Mouse (Mus musculus) intestine, embryonic 15.5 days (tissue): ENCODE results near the gene Dusp8. TPM values are rescaled to one million over a fixed set of nuclear protein-coding genes. Genes with fewer than 3 reads are reported as not detected.

ENCODE experiments used
- ATAC-seq: fragments of 200-750 bp; cut with Nextera tagmentation; 2 replicates; pipeline ENCODE4 v1.8.0; 2017; ENCODE audit warnings: moderate TSS enrichment, moderate library complexity
- H3K27ac ChIP-seq: fragments of 300-500 bp; sonication (generic); 2 replicates; pipeline ENCODE4 v1.5.1; 2015; ENCODE audit warnings: mild to moderate bottlenecking, inconsistent platforms
- H3K27me3 ChIP-seq: fragments of 300-500 bp; sonication (generic); replicated peaks from 2 replicates; pipeline ENCODE4 v1.6.1; 2015; ENCODE audit warnings: inconsistent platforms
- H3K36me3 ChIP-seq: fragments of 300-500 bp; sonication (generic); 2 replicates; pipeline ENCODE4 v1.6.1; 2015; ENCODE audit warnings: inconsistent platforms
- H3K4me1 ChIP-seq: fragments of 300-500 bp; sonication (generic); replicated peaks from 2 replicates; pipeline ENCODE4 v1.6.1; 2015; ENCODE audit warnings: inconsistent platforms
- H3K4me2 ChIP-seq: fragments of 300-500 bp; sonication (generic); replicated peaks from 2 replicates; pipeline ENCODE4 v1.6.1; 2015; ENCODE audit warnings: mild to moderate bottlenecking, inconsistent platforms
- H3K4me3 ChIP-seq: fragments of 300-500 bp; sonication (generic); replicated peaks from 2 replicates; pipeline ENCODE4 v1.5.1; 2015; ENCODE audit warnings: inconsistent platforms
- H3K9ac ChIP-seq: fragments of 300-500 bp; sonication (generic); 2 replicates; pipeline ENCODE4 v1.6.1; 2015; ENCODE audit warnings: inconsistent platforms
- H3K9me3 ChIP-seq: fragments of 300-500 bp; sonication (generic); 2 replicates; pipeline ENCODE4 v1.6.1; 2016; ENCODE audit warnings: inconsistent platforms
- WGBS: fragments of 180-500 bp; shearing (Covaris S2); methylation state at CpG from one replicate; pipeline ENCODE4 v1.1.7; 2015; 5-methylcytosine and 5-hydroxymethylcytosine counted together
- polyA plus RNA-seq: library from polyadenylated mRNA; unstranded; fragments of >200 nt; fragmentation: Nextera tagmentation; extraction: Ambion mirVana; gene quantifications from 2 replicates; pipeline ENCODE4 v1.2.1, GENCODE M21; 2015

Gene Dusp8
- polyA plus RNA-seq, 1 experiment from 2014 or later = 6.6 TPM

- Histone ChIP-seq H3K27me3 (no peaks in the 10 kb centered on the region), H3K9me3 (no peaks in the 10 kb centered on the region), H3K36me3 (no peaks in the 10 kb centered on the region), H3K4me2 (peak overlapping the region; percentile 82), H3K9ac (peak overlapping the region; percentile 94), H3K27ac (peak overlapping the region; percentile 66; the same call in 1 of the 2 replicates), H3K4me1 (peaks cover 21% of the 10 kb centered on the region), H3K4me3 (peak overlapping the region; percentile 97)
- peak; percentile 63 for ATAC-seq
- WGBS = under 1% methylated on average over 65 of the region's 66 CpGs
Observed at GRCm38 (mm10) chr7:142060185-142060930, 35.3 kb downstream of the Dusp8 start.

DNA sequence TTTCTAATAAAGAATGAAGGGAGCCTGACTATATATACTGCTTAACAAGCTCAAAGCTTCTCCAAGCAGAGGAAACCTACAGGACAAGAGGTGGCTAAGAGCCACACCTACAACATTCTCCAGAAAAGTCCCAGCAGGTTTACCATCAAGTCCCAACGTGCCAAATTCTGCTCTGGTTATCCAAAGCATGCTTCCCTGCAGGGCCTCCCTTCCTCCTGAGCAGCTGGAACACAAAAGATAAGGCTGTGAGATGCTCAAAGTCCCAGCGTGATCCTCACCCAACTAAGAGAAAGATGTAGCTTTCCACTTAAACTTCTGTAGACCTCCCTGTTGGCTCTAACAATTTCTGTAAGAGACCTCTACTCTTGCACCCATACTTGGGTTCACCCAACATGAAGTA, 36.6 kb downstream of the Dusp8 start:
- Histone ChIP-seq H3K9ac (no peak overlapping the region), H3K9me3 (no peaks in the 10 kb centered on the region), H3K4me3 (no peak overlapping the region), H3K27me3 (no peaks in the 10 kb centered on the region), H3K36me3 (no peaks in the 10 kb centered on the region), H3K4me1 (peaks cover 22% of the 10 kb centered on the region), H3K27ac (no peak overlapping the region), H3K4me2 (no peak overlapping the region)
- 60% methylated on average over 2 of the region's 2 CpGs for WGBS
- ATAC-seq = no peak

DNA sequence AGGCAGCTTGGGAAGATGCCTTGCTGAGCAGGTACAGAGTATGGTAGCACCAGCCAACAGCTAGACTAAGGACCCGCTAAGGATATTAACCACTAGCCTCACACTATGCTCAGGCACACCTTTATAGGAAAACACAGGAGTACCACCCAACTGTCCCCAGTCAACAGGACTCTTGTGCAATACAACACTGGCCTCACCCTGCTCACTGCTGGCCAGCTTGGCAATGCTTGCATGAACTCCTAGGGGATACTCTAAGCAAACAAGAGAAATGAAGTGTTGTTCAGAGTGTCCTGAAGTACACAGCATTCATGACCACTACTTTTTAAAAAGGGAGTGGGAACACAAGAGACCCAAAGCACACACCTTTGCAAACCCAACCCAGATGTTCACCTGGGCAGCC, 38.5 kb downstream of the Dusp8 start:
- no peak for ATAC-seq
- H3K4me2 ChIP-seq = no peak overlapping the region
- H3K9ac ChIP-seq = no peak overlapping the region
- H3K9me3 ChIP-seq = no peaks in the 10 kb centered on the region
- H3K4me1 ChIP-seq = peaks cover 22% of the 10 kb centered on the region
- H3K27me3 ChIP-seq = no peaks in the 10 kb centered on the region
- peak overlapping the region; percentile 27; the same call in 1 of the 2 replicates for H3K27ac ChIP-seq
- H3K4me3 ChIP-seq = no peak overlapping the region
- H3K36me3 ChIP-seq = no peaks in the 10 kb centered on the region
- 93% methylated on average over 1 of the region's 1 CpGs for WGBS

DNA sequence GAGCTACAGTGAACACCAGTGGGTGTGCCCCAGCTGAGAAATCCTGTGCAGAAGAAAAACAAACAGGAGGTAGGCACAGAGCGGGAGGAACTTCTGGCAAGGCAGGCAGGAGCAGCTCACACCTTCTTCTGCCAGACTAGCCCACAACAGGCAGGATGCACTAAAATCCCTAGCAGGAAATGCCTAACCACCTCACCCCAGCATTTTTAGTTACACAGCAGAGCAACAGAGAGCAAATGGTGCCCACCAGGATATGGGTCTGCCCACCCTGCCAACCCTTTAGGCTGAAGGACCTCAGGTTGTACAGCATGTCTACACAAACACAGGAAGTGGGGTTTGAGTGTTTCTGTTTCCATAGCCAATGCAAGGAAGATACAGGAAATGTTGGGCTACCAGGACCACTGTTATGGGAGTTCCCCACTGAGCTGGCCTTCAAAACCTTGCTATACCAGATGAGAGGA, 39.0 kb downstream of the Dusp8 start:
- no peaks in the 10 kb centered on the region for H3K36me3 ChIP-seq
- H3K4me2 ChIP-seq = no peak overlapping the region
- peaks cover 21% of the 10 kb centered on the region for H3K4me1 ChIP-seq
- no peak for ATAC-seq
- 75% methylated on average over 1 of the region's 1 CpGs for WGBS
- peak overlapping the region; percentile 27; the same call in 1 of the 2 replicates for H3K27ac ChIP-seq
- no peaks in the 10 kb centered on the region for H3K27me3 ChIP-seq
- H3K9ac ChIP-seq = no peak overlapping the region
- no peaks in the 10 kb centered on the region for H3K9me3 ChIP-seq
- H3K4me3 ChIP-seq = no peak overlapping the region

- H3K9me3 ChIP-seq = no peaks in the 10 kb centered on the region
- no peak for ATAC-seq
- 86% methylated on average over 3 of the region's 3 CpGs for WGBS
- peaks cover 16% of the 10 kb centered on the region for H3K4me1 ChIP-seq
- H3K27me3 ChIP-seq = no peaks in the 10 kb centered on the region
- no peak overlapping the region for H3K4me3 ChIP-seq
- H3K9ac ChIP-seq = no peak overlapping the region
- no peak overlapping the region for H3K4me2 ChIP-seq
- H3K27ac ChIP-seq = no peak overlapping the region
- H3K36me3 ChIP-seq = no peaks in the 10 kb centered on the region
Observed at GRCm38 (mm10) chr7:142055431-142055830, 40.2 kb downstream of the Dusp8 start.

GRCm38 (mm10) chr7:142050536-142050935, 45.1 kb downstream of the Dusp8 start:
- Histone ChIP-seq H3K4me1 (0 out of 2 replicates have a peak, but pooled peaks cover 5% of the 10 kb centered on the region), H3K36me3 (no peaks in the 10 kb centered on the region), H3K9me3 (no peaks in the 10 kb centered on the region), H3K27me3 (no peaks in the 10 kb centered on the region), H3K4me3 (no peak overlapping the region), H3K4me2 (no peak overlapping the region), H3K27ac (no peak overlapping the region), H3K9ac (no peak overlapping the region)
- no peak for ATAC-seq

- Histone ChIP-seq H3K27me3 (no peaks in the 10 kb centered on the region), H3K4me1 (0 out of 2 replicates have a peak, but pooled peaks cover 2% of the 10 kb centered on the region), H3K36me3 (no peaks in the 10 kb centered on the region), H3K4me3 (no peak overlapping the region), H3K4me2 (no peak overlapping the region), H3K9me3 (no peaks in the 10 kb centered on the region), H3K27ac (peak overlapping the region; percentile 19; the same call in 1 of the 2 replicates), H3K9ac (no peak overlapping the region)
- ATAC-seq = peak; percentile 81
- WGBS = 66% methylated on average over 1 of the region's 1 CpGs
Observed at GRCm38 (mm10) chr7:142045932-142046331, 49.7 kb downstream of the Dusp8 start.

- H3K27ac ChIP-seq = peak overlapping the region; percentile 34; the same call in 1 of the 2 replicates
- H3K27me3 ChIP-seq = no peaks in the 10 kb centered on the region
- H3K36me3 ChIP-seq = no peaks in the 10 kb centered on the region
- no peak overlapping the region for H3K4me2 ChIP-seq
- H3K9ac ChIP-seq = no peak overlapping the region
- no peak overlapping the region for H3K4me3 ChIP-seq
- peak; percentile 44 for ATAC-seq
- 24% methylated on average over 2 of the region's 2 CpGs for WGBS
- no peaks in the 10 kb centered on the region for H3K9me3 ChIP-seq
- H3K4me1 ChIP-seq = 0 out of 2 replicates have a peak, but pooled peaks cover 2% of the 10 kb centered on the region
Observed at GRCm38 (mm10) chr7:142045344-142045743, 50.3 kb downstream of the Dusp8 start.

DNA sequence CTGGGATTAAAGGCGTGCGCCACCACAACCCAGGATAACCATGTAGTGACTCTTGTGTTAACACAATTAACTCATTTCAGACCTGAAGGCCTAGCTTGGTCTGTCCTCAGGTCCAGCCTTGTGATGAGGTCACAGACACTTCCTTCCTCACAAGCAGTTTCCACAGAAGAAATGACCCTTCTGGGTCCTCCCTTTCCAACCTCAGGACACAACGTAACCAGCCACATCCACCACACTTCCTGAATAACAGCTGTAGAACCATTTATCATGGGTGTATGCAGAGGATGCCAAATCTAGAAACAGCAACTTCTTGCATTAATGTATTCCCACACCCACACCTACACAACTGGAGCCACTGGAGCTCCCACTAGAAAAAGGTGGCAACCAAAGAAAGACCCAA, 54.9 kb downstream of the Dusp8 start:
- 80% methylated on average over 3 of the region's 3 CpGs for WGBS

GRCm38 (mm10) chr7:142037553-142038170, 58.0 kb downstream of the Dusp8 start:
- WGBS = 75% methylated on average over 4 of the region's 4 CpGs
- peak; percentile 85 for ATAC-seq
- Histone ChIP-seq H3K4me2 (no peak overlapping the region), H3K27ac (0 out of 2 replicates have a peak overlapping the region, but pooled peaks have one; percentile 9), H3K36me3 (no peaks in the 10 kb centered on the region), H3K9me3 (no peaks in the 10 kb centered on the region), H3K27me3 (no peaks in the 10 kb centered on the region), H3K4me1 (peaks cover 20% of the 10 kb centered on the region), H3K4me3 (no peak overlapping the region), H3K9ac (no peak overlapping the region)

More for the DNA sequence above, 54.9 kb downstream of the Dusp8 start:
- Histone ChIP-seq H3K4me3 (no peak overlapping the region), H3K36me3 (no peaks in the 10 kb centered on the region), H3K9ac (no peak overlapping the region), H3K9me3 (no peaks in the 10 kb centered on the region), H3K4me1 (peaks cover 11% of the 10 kb centered on the region; the same call in 1 of the 2 replicates), H3K27me3 (no peaks in the 10 kb centered on the region), H3K4me2 (no peak overlapping the region), H3K27ac (no peak overlapping the region)
- no peak for ATAC-seq

DNA sequence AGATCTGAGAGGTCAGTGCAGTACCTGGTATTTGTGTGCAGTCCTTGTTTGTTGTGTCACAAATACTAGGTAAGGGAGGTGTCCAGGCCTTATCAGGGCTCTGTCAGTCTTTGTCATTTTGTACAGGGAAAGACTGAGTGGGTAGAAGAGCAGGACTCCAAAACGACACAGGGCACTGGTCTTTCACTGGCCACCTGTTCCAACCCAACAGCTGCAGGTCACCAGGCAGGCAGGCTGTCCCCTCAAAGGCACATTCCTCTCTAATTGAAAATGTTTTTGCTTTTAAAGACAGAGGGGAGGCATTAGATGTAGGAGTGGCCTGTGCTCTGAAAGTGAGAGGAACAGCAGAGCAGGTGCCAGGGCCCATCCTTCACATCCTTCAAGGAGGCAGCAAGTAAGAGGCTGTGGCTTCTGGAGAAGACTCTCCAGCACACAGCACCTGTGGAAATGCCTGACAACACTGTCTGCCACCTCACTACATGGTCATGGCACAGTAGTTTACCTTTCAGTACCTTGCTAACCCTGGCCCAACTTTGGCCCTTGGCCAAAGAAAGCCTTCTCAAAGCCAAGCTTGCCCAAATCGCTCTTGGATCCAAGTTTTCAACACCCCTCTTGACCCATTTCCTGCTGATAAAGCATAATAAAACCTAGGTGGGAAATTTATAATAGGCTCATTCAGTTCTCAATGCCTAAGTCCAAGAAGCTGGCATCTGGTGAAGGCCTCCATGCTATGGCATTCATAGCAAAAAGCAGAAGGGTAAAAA, 60.4 kb downstream of the Dusp8 start:
- no peak overlapping the region for H3K4me2 ChIP-seq
- no peak overlapping the region for H3K4me3 ChIP-seq
- H3K9ac ChIP-seq = no peak overlapping the region
- no peak overlapping the region for H3K27ac ChIP-seq
- no peaks in the 10 kb centered on the region for H3K27me3 ChIP-seq
- 61% methylated on average over 2 of the region's 2 CpGs for WGBS
- peaks cover 20% of the 10 kb centered on the region for H3K4me1 ChIP-seq
- ATAC-seq = no peak
- H3K36me3 ChIP-seq = no peaks in the 10 kb centered on the region
- H3K9me3 ChIP-seq = no peaks in the 10 kb centered on the region

DNA sequence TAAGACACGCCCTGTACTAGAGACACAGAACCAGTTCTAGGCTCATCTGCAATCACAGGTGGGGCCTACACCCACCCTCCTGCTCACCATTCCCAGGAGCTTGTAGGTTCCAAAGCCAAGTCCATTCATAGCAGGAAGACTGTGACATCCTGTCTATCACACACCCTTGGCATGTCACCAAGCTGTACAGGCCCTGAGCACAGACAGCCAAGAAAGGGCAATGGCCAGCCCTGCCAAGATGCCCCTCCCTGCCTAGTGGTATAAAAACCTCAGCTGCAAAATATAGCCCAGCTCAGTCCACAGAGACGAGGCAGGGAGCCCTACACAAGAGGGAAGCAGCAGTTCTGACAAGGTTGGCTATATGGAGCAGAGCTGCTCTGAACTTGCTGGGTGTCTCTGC, 61.4 kb downstream of the Dusp8 start:
- Histone ChIP-seq H3K4me2 (no peak overlapping the region), H3K9me3 (no peaks in the 10 kb centered on the region), H3K27ac (no peak overlapping the region), H3K9ac (no peak overlapping the region), H3K27me3 (no peaks in the 10 kb centered on the region), H3K4me1 (peaks cover 20% of the 10 kb centered on the region), H3K4me3 (no peak overlapping the region), H3K36me3 (no peaks in the 10 kb centered on the region)
- WGBS = 55% methylated on average over 2 of the region's 2 CpGs
- peak; percentile 48; the same call in 1 of the 2 replicates for ATAC-seq
